Mouse (Mus musculus) limb, embryonic 13.5 days (tissue): ENCODE data around the gene Rgs8. TPM values are rescaled to one million over a fixed set of nuclear protein-coding genes. Genes with fewer than 3 reads are reported as not detected.
A peak's percentile ranks its signal among the peaks of the same experiment; 100 is the strongest.

Experiments
- ATAC-seq: fragments of 200-750 bp; cut with Nextera tagmentation; 2 replicates; pipeline ENCODE4 v1.8.0; 2017; ENCODE audit warnings: low read depth, moderate number of reproducible peaks, moderate TSS enrichment; ENCODE audit not compliant: low FRiP score
- H3K27ac ChIP-seq: fragments of 300-500 bp; sonication (generic); 2 replicates; pipeline ENCODE4 v1.5.1; 2015; ENCODE audit warnings: inconsistent platforms, mild to moderate bottlenecking, moderate library complexity
- H3K27me3 ChIP-seq: fragments of 300-500 bp; sonication (generic); 2 replicates; pipeline ENCODE4 v1.6.1; 2015; ENCODE audit warnings: mild to moderate bottlenecking, inconsistent platforms
- H3K36me3 ChIP-seq: fragments of 300-500 bp; sonication (generic); 2 replicates; pipeline ENCODE4 v1.6.1; 2015; ENCODE audit warnings: inconsistent platforms, mild to moderate bottlenecking, moderate library complexity
- H3K4me1 ChIP-seq: fragments of 300-500 bp; sonication (generic); 2 replicates; pipeline ENCODE4 v1.6.1; 2015; ENCODE audit warnings: inconsistent platforms
- H3K4me2 ChIP-seq: fragments of 300-500 bp; sonication (generic); replicated peaks from 2 replicates; pipeline ENCODE4 v1.6.1; 2015; ENCODE audit warnings: inconsistent platforms, mild to moderate bottlenecking, moderate library complexity
- H3K4me3 ChIP-seq: fragments of 300-500 bp; sonication (generic); 2 replicates; pipeline ENCODE4 v1.5.1; 2015; ENCODE audit warnings: moderate library complexity, mild to moderate bottlenecking, inconsistent platforms
- H3K9ac ChIP-seq: fragments of 300-500 bp; sonication (generic); 2 replicates; pipeline ENCODE4 v1.6.1; 2015; ENCODE audit warnings: mild to moderate bottlenecking, inconsistent platforms
- H3K9me3 ChIP-seq: fragments of 300-500 bp; sonication (generic); 2 replicates; pipeline ENCODE4 v1.6.1; 2016; ENCODE audit warnings: inconsistent platforms
- WGBS: fragments of 180-500 bp; shearing (Covaris S2); methylation state at CpG from one replicate; pipeline ENCODE4 v1.1.7; 2015; 5-methylcytosine and 5-hydroxymethylcytosine counted together
- polyA plus RNA-seq: library from polyadenylated mRNA; unstranded; fragments of >200 nt; fragmentation: Nextera tagmentation; extraction: Ambion mirVana; gene quantifications from 2 replicates; pipeline ENCODE4 v1.2.1, GENCODE M21; 2015

The Rgs8 gene
- polyA plus RNA-seq: 1.8 TPM in 2 replicates

GRCm38 (mm10) chr1:153652938-153653623 is at the start of gene Rgs8:
Rgs8 (plus strand) TSS chr1:153653025.
- H3K4me2 ChIP-seq: peak within 1 kb of the TSS; percentile 75
- peak within 1 kb of the TSS; percentile 59 for H3K9ac ChIP-seq
- H3K36me3 ChIP-seq: no peaks in the 10 kb centered on the region
- peak; percentile 60; the same call in 1 of the 2 replicates for ATAC-seq
- H3K4me3 ChIP-seq: peak within 1 kb of the TSS; percentile 44
- peak within 1 kb of the TSS; percentile 39; the same call in 1 of the 2 replicates for H3K27ac ChIP-seq
- 1% methylated on average over 26 of the region's 26 CpGs for WGBS
- peaks cover 34% of the 10 kb centered on the region for H3K4me1 ChIP-seq
- peaks cover 58% of the 10 kb centered on the region for H3K27me3 ChIP-seq
- H3K9me3 ChIP-seq: no peaks in the 10 kb centered on the region

DNA sequence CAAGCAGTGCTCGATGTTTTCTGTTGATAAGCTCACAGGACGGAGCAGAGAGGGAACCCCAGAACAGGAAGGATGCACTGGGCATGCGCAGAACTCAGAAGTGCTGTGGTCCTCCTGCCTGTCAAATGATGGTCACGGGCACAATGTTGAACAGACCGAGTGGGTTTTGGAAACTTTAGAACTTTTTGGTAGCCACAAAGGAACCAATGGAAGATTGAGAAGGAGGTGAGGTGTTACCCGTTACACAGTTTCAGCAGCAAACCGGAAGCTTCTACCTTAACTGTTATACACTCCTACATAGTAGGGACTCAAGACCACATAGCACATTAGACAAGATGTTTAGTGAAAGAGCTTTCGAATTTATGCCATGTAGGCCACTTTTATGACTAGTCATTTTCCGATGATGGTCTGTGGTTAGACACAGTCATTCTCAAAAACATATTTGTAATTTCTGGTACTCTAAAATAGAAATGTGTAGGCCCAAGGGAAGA is 35.4 kb upstream of the Rgs8 start:
- Histone ChIP-seq H3K4me1 (no peaks in the 10 kb centered on the region), H3K4me3 (no peak overlapping the region)
- 90% methylated on average over 9 of the region's 9 CpGs for WGBS

GRCm38 (mm10) chr1:153623036-153623435 is 29.8 kb upstream of the Rgs8 start:
- Histone ChIP-seq H3K4me1 (no peaks in the 10 kb centered on the region), H3K27ac (no peak overlapping the region), H3K4me3 (no peak overlapping the region), H3K9me3 (no peaks in the 10 kb centered on the region), H3K4me2 (no peak overlapping the region), H3K27me3 (no peaks in the 10 kb centered on the region), H3K36me3 (no peaks in the 10 kb centered on the region), H3K9ac (no peak overlapping the region)
- WGBS: 77% methylated on average over 4 of the region's 4 CpGs
- no peak for ATAC-seq

More for the DNA sequence above, 35.4 kb upstream of the Rgs8 start:
- Histone ChIP-seq H3K27me3 (no peaks in the 10 kb centered on the region), H3K36me3 (no peaks in the 10 kb centered on the region), H3K9ac (no peak overlapping the region), H3K4me2 (no peak overlapping the region), H3K9me3 (no peaks in the 10 kb centered on the region), H3K27ac (no peak overlapping the region)
- no peak for ATAC-seq

DNA sequence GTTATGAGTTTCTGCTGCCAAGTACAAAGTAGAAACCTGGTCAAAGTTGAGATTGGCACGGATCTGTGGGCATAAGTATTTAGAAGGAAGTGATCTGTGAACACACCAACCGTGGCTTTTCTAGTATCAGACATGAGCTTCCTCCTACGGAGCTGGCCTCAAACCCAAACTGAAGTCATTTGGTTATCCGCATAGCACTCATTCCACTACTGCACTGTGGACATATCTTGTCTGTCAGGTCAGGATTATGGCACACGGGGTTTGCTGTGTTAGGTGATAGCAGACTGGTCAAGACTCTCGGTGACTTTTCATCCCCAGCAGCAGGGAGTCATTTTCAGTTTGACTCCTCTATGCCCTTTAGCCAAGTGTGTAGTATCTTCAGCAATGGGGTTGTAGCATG is 20.1 kb upstream of the Rgs8 start:
- Histone ChIP-seq H3K27ac (no peak overlapping the region), H3K4me1 (no peaks in the 10 kb centered on the region), H3K4me3 (no peak overlapping the region), H3K9ac (no peak overlapping the region), H3K36me3 (no peaks in the 10 kb centered on the region), H3K4me2 (no peak overlapping the region), H3K27me3 (no peaks in the 10 kb centered on the region), H3K9me3 (no peaks in the 10 kb centered on the region; the same call in 1 of the 2 replicates)
- 90% methylated on average over 6 of the region's 6 CpGs for WGBS
- ATAC-seq: no peak

DNA sequence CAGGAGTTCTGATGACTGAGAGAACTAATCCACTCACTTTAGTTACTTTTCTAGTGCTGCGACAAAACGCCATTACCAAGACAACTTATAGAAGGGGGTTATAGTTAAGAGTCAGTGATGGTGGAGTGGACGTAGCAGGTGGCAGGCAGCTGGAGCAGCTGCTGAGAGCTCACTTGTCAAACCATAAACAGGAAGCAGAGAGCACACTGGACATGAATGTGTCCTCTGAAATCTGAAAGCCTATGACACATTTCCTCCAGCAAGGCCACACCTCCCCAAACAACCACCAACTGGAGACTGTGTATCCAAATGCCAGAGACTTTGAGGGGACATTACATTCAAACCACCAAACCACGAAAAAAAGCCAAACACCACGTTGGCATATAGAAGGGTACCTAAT is 17.8 kb upstream of the Rgs8 start:
- Histone ChIP-seq H3K27me3 (no peaks in the 10 kb centered on the region), H3K4me2 (no peak overlapping the region), H3K27ac (no peak overlapping the region), H3K4me1 (no peaks in the 10 kb centered on the region), H3K9ac (no peak overlapping the region), H3K9me3 (no peaks in the 10 kb centered on the region; the same call in 1 of the 2 replicates), H3K4me3 (no peak overlapping the region), H3K36me3 (no peaks in the 10 kb centered on the region)
- no peak for ATAC-seq
- 78% methylated on average over 5 of the region's 5 CpGs for WGBS

DNA sequence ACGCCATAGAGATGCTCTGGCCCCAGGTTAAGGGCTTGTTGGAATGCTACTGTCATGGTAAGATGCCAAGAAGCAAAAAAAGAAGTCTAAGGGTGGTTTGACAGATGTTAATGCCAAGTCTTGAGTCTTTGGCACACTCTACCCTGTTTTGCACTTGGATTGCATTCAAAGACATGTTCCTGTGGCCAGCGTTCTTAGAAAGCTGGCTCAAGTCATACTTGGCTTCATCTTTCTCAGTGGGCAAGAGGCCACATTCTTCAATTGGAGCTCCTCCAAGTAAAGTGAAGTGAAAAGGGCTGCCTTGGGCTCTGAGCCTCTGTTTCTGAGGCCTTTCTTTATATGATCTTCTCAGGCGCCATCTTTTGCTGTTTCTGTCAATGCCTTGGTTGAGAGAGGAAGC is 17.3 kb upstream of the Rgs8 start:
- Histone ChIP-seq H3K36me3 (no peaks in the 10 kb centered on the region), H3K27ac (no peak overlapping the region), H3K27me3 (no peaks in the 10 kb centered on the region), H3K4me2 (no peak overlapping the region), H3K4me3 (no peak overlapping the region), H3K4me1 (0 out of 2 replicates have a peak, but pooled peaks cover 2% of the 10 kb centered on the region), H3K9me3 (no peaks in the 10 kb centered on the region; the same call in 1 of the 2 replicates), H3K9ac (no peak overlapping the region)
- ATAC-seq: peak; percentile 44; the same call in 1 of the 2 replicates
- WGBS: 84% methylated on average over 3 of the region's 3 CpGs

DNA sequence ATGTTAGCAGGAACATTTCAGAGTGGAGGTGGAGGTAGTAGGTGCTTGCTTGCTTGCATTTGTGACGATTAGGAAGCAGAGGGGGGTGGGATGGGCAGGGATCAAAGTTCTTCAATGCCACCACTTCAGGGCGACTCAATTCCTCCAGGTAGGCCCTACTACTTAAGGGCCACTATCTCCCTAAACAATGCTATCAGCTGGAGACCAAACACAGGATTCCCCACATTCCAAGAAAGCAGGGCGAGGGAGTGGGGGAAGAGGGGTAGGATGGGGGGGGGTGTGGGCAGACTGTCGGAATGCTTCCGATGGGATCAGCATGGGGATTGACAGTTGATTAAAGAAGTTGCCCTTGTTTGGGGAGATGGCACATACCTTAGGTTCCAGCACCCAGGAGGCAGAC is 16.0 kb upstream of the Rgs8 start:
- Histone ChIP-seq H3K27ac (no peak overlapping the region), H3K9ac (no peak overlapping the region), H3K9me3 (no peaks in the 10 kb centered on the region; the same call in 1 of the 2 replicates), H3K27me3 (no peaks in the 10 kb centered on the region), H3K4me3 (no peak overlapping the region), H3K4me2 (no peak overlapping the region), H3K36me3 (no peaks in the 10 kb centered on the region), H3K4me1 (peaks cover 14% of the 10 kb centered on the region)
- no peak for ATAC-seq
- WGBS: 68% methylated on average over 5 of the region's 5 CpGs

DNA sequence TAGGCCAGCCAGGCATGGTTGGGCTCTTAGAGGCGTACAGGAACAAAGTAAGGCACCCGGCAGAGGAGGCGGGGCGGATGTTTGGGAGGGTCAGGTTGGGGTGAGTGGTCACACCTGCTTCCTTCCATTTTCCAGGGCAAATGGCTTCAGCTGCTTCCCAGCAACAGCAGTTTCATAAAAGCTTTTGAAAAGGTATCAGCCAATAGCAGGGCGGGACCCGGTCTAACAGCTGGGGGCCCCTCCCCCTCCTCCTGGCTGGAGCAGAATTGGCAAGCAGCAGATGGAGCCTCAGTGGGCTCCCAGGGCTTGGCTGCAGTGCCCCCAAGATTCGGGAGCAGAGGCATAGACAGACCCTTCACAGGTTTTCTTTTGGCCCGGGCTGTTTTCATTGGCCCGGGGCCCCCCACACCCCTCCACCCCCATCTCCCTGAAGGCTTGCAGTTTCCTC is 11.3 kb upstream of the Rgs8 start:
- Histone ChIP-seq H3K4me1 (peaks cover 30% of the 10 kb centered on the region), H3K36me3 (no peaks in the 10 kb centered on the region), H3K4me3 (peak overlapping the region; percentile 26), H3K9me3 (no peaks in the 10 kb centered on the region; the same call in 1 of the 2 replicates), H3K27me3 (no peaks in the 10 kb centered on the region), H3K4me2 (peak overlapping the region; percentile 64), H3K27ac (peak overlapping the region; percentile 89), H3K9ac (no peak overlapping the region)
- WGBS: 3% methylated on average over 9 of the region's 9 CpGs
- ATAC-seq: peak; percentile 95

DNA sequence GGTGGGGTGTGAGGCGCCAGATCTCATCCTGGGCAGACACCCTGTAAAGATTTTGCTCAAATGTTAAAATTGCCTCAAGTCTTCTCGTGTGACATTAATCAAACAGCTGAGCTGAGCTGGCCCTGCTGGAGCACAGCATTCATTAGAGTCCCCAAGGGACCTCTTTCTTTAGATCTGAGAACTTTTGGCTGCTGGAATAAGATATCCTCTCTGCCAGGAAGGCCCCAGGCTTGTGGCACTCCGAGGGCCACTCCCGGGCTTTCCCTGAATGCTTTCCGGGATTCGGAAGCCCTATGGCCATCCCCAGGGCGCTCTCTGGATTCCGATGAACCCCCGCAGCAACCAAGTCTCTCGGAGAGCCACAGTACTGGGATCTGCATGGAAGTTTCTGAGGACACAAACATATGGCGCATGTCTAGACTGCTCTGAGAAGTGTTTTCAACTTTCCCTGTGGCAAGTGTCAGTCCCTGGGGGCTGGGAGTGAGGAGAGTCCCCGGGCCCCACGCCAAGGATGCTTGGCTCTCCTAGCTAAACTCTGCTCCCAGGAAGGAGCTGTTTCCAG is 10.8 kb upstream of the Rgs8 start:
- peak overlapping the region; percentile 64 for H3K4me2 ChIP-seq
- 3% methylated on average over 13 of the region's 13 CpGs for WGBS
- H3K9me3 ChIP-seq: peaks cover 3% of the 10 kb centered on the region; the same call in 1 of the 2 replicates
- no peaks in the 10 kb centered on the region for H3K27me3 ChIP-seq
- H3K27ac ChIP-seq: peak overlapping the region; percentile 89
- H3K4me1 ChIP-seq: peaks cover 30% of the 10 kb centered on the region
- H3K36me3 ChIP-seq: no peaks in the 10 kb centered on the region
- peak; percentile 52 for ATAC-seq
- H3K4me3 ChIP-seq: peak overlapping the region; percentile 26
- peak overlapping the region; percentile 54; the same call in 1 of the 2 replicates for H3K9ac ChIP-seq

DNA sequence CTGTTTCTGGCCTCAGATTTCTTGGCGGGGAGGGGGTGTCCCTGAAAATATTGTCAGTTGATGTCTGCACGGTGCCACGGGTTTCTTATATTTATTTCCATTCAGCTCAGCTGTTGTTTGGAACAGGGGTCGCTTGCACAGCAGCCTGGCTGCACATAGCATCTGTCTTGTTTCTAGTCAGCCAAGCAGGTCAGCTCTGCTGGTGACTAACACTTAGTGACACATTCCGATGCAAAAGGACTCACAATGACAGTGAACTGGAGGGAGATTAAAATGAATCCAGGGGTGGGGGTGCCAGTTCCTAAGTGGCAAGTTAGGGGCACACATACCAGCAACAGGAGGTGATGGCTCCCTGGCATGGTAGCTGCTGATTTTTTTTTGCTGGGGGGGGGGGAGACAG is 849 bp downstream of the Rgs8 start:
- H3K27ac ChIP-seq: no peak overlapping the region
- peak overlapping the region; percentile 44 for H3K4me3 ChIP-seq
- H3K9me3 ChIP-seq: no peaks in the 10 kb centered on the region
- ATAC-seq: no peak
- peak overlapping the region; percentile 59 for H3K9ac ChIP-seq
- peaks cover 58% of the 10 kb centered on the region for H3K27me3 ChIP-seq
- H3K4me2 ChIP-seq: peak overlapping the region; percentile 75
- H3K36me3 ChIP-seq: no peaks in the 10 kb centered on the region
- 10% methylated on average over 5 of the region's 5 CpGs for WGBS
- H3K4me1 ChIP-seq: peaks cover 38% of the 10 kb centered on the region

DNA sequence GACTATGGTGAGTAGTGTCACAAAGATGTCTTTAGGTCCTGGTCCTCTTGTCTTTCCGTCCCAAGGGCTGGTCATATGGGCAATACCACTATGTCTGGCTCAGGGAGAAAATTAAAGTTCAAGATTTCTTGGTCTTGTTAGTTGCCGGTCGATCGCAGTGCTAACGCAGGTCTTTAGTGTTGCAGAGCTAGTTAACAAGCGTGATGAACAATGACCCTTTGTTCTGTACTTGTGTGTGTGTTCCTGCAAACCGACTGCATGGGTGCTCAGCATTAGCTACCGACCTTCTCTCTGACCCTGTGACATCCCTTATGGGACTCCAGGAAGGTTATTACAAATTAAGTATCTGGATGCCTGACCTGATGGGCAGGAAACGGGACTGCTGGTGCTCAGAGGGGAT is 6.8 kb downstream of the Rgs8 start:
- Histone ChIP-seq H3K4me3 (no peak overlapping the region), H3K9ac (no peak overlapping the region), H3K9me3 (no peaks in the 10 kb centered on the region), H3K4me2 (no peak overlapping the region), H3K36me3 (no peaks in the 10 kb centered on the region), H3K27ac (no peak overlapping the region), H3K27me3 (peaks cover 32% of the 10 kb centered on the region), H3K4me1 (peaks cover 43% of the 10 kb centered on the region)
- no peak for ATAC-seq
- 46% methylated on average over 9 of the region's 9 CpGs for WGBS

DNA sequence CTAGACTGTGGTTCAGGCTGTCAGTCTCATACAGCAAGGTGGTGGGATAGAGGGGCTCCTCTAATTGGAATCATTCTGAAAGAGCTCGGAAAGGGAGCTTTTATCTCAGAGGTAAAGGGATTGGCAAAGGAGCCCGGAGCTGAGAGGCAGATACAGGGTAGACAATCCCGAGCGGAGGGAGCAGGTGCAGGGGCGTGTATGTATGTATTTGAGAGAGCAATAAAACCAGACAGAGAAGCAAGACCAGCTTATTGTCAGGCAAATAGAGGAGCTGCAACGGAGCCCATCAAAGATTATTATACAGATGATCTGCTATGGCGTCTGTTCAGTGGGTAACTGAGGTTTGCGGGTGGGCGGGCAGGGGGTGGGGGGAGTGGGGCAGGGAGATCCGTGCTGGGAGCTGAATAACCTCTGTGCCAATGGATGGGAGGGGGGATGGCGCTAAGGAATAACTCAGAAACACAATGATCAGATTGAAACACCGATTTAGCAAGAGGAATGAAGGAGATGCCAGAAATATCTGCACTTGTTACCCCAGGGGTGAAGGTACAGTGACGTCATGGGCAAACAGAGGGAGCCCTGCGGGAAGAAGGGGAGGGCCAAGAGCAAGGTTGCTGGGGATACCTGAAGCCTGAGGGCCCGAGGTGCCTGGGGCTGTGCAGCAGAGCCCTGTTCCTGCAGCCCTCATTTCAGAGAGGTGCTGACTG is 8.3 kb downstream of the Rgs8 start:
- Histone ChIP-seq H3K4me2 (no peak overlapping the region), H3K36me3 (no peaks in the 10 kb centered on the region), H3K4me3 (no peak overlapping the region), H3K27ac (no peak overlapping the region), H3K9ac (no peak overlapping the region), H3K4me1 (peaks cover 57% of the 10 kb centered on the region), H3K27me3 (peaks cover 18% of the 10 kb centered on the region), H3K9me3 (no peaks in the 10 kb centered on the region)
- 29% methylated on average over 15 of the region's 15 CpGs for WGBS
- ATAC-seq: no peak
